Mouse (Mus musculus) adrenal gland, adult 8-10 months (tissue): Measurements from ENCODE around the gene Cox6a1. TPM values are rescaled to one million over a fixed set of nuclear protein-coding genes. Genes with fewer than 3 reads are reported as not detected.
"Not testable (repeated sequence)": the region's sequence is repeated elsewhere in the genome, so short reads cannot be mapped to it uniquely, and the experiment has no call there.

ENCODE experiments used
- DNase-seq: peaks from one replicate; pipeline ENCODE4 v3.0.0; 2022
- total RNA-seq, 4 experiments: library from RNA; stranded (reverse); gene quantifications; 2 replicates each; pipeline ENCODE4 v1.2.4; 2022

The Cox6a1 gene
- total RNA-seq, 4 experiments from 2014 or later = 703 to 1,239 (median 893) TPM

GRCm38 (mm10) chr5:115347564-115347963 lies 1.2 kb downstream of the Cox6a1 start:
- peak; percentile 75 for DNase-seq

- DNase-seq = no peak
These were observed 7.2 kb downstream of the Cox6a1 start for GRCm38 (mm10) chr5:115341314-115342165.

- DNase-seq = peak; percentile 78
These were observed 8.0 kb downstream of the Cox6a1 start, which contains the start of the genes Gatc and Triap1 for GRCm38 (mm10) chr5:115340577-115341313. Gene Gatc, minus strand, starts transcription at chr5:115341178. Gene Triap1, plus strand, starts transcription at chr5:115341225.

- DNase-seq = no peak
These were observed 8.8 kb downstream of the Cox6a1 start for GRCm38 (mm10) chr5:115340007-115340406.

GRCm38 (mm10) chr5:115333626-115334025 lies 15.2 kb downstream of the Cox6a1 start:
- DNase-seq = no peak

- no peak for DNase-seq
These were observed 17.8 kb downstream of the Cox6a1 start for GRCm38 (mm10) chr5:115330955-115331354.

- peak; percentile 27 for DNase-seq
These were observed 20.9 kb downstream of the Cox6a1 start for GRCm38 (mm10) chr5:115327610-115328548.

GRCm38 (mm10) chr5:115326875-115327609 lies 21.7 kb downstream of the Cox6a1 start, which contains the start of gene Srsf9:
Gene Srsf9, plus strand, starts transcription at chr5:115327177.
- DNase-seq = peak; percentile 91

- DNase-seq = no peak
These were observed 22.4 kb downstream of the Cox6a1 start for GRCm38 (mm10) chr5:115326256-115326831.

GRCm38 (mm10) chr5:115319004-115319940 lies 29.5 kb downstream of the Cox6a1 start:
- DNase-seq = peak; percentile 79

- no peak for DNase-seq
These were observed 31.0 kb downstream of the Cox6a1 start for GRCm38 (mm10) chr5:115317645-115318328.

GRCm38 (mm10) chr5:115316968-115317644 lies 31.7 kb downstream of the Cox6a1 start:
- DNase-seq = no peak

GRCm38 (mm10) chr5:115313668-115313943 lies 35.2 kb downstream of the Cox6a1 start:
- no peak for DNase-seq

- no peak for DNase-seq
These were observed 35.7 kb downstream of the Cox6a1 start for GRCm38 (mm10) chr5:115312816-115313667.

- DNase-seq = no peak
These were observed 36.4 kb downstream of the Cox6a1 start for GRCm38 (mm10) chr5:115312354-115312753.

GRCm38 (mm10) chr5:115302190-115302589 lies 46.6 kb downstream of the Cox6a1 start:
- not testable (repeated sequence) for DNase-seq

- no peak for DNase-seq
These were observed 47.2 kb downstream of the Cox6a1 start for GRCm38 (mm10) chr5:115301615-115302014.
